Mouse (Mus musculus) embryonic facial prominence, embryonic 11.5 days (tissue): ENCODE measurements at regions not wholly inside any gene's neighbourhood (a gene's known extent, or its start where the extent isn't known, plus 50 kb on each side); places are given as distances from the start of the nearest gene placed in this dataset.
A peak's percentile ranks its signal among the peaks of the same experiment; 100 is the strongest.

Experiments used
- ATAC-seq: fragments of 200-750 bp; cut with Nextera tagmentation; replicated peaks from 2 replicates; pipeline ENCODE4 v1.8.0; 2017; ENCODE audit warnings: low read depth; ENCODE audit not compliant: insufficient number of reproducible peaks, low FRiP score, low TSS enrichment
- DNase-seq: peaks from one replicate; pipeline ENCODE4 v3.0.0-alpha.2; 2015; ENCODE audit warnings: low spot score
- H3K27ac ChIP-seq: fragments of 300-500 bp; sonication (generic); replicated peaks from 2 replicates; pipeline ENCODE4 v1.5.1; 2014; ENCODE audit warnings: mild to moderate bottlenecking, low read depth, low read length, control low read depth
- H3K27me3 ChIP-seq: fragments of 300-500 bp; sonication (generic); 2 replicates; pipeline ENCODE4 v1.6.1; 2014; ENCODE audit warnings: mild to moderate bottlenecking, low read length, moderate library complexity, mixed read lengths; ENCODE audit not compliant: control insufficient read depth, insufficient read depth
- H3K36me3 ChIP-seq: fragments of 300-500 bp; sonication (generic); replicated peaks from 2 replicates; pipeline ENCODE4 v1.6.1; 2014; ENCODE audit warnings: low read depth, mild to moderate bottlenecking, low read length, moderate library complexity, mixed read lengths; ENCODE audit not compliant: control insufficient read depth, insufficient read depth
- H3K4me1 ChIP-seq: fragments of 300-500 bp; sonication (generic); 2 replicates; pipeline ENCODE4 v1.6.1; 2014; ENCODE audit warnings: low read length, mixed read lengths; ENCODE audit not compliant: control insufficient read depth, insufficient read depth
- H3K4me2 ChIP-seq: fragments of 300-500 bp; sonication (generic); 2 replicates; pipeline ENCODE4 v1.6.1; 2014; ENCODE audit warnings: low read depth, mild to moderate bottlenecking, control low read depth, low read length, moderate library complexity
- H3K4me3 ChIP-seq: fragments of 300-500 bp; sonication (generic); 2 replicates; pipeline ENCODE4 v1.5.1; 2014; ENCODE audit warnings: low read depth, low read length, control low read depth
- H3K9ac ChIP-seq: fragments of 300-500 bp; sonication (generic); replicated peaks from 2 replicates; pipeline ENCODE4 v1.6.1; 2014; ENCODE audit warnings: mild to moderate bottlenecking, control low read depth, low read length
- H3K9me3 ChIP-seq: fragments of 300-500 bp; sonication (generic); replicated peaks from 2 replicates; pipeline ENCODE4 v1.6.1; 2016; ENCODE audit warnings: mild to moderate bottlenecking, low read length, inconsistent platforms, mixed read lengths; ENCODE audit not compliant: control insufficient read depth
- WGBS: fragments of 180-500 bp; shearing (Covaris S2); extraction: QIAGEN DNeasy Blood & Tissue Kit; methylation state at CpG from one replicate; pipeline ENCODE4 v1.1.7; 2014; 5-methylcytosine and 5-hydroxymethylcytosine counted together

GRCm38 (mm10) chr11:84604781-84605180 is 79.4 kb upstream of the Lhx1 start:
- Histone ChIP-seq H3K4me3 (no peak overlapping the region), H3K4me1 (no peaks in the 10 kb centered on the region), H3K27me3 (no peaks in the 10 kb centered on the region), H3K36me3 (no peaks in the 10 kb centered on the region), H3K9ac (no peak overlapping the region), H3K4me2 (no peak overlapping the region), H3K27ac (no peak overlapping the region), H3K9me3 (no peaks in the 10 kb centered on the region)
- ATAC-seq, result no peak
- whole genome bisulfite sequencing, result 1% methylated on average over 6 of the region's 6 CpGs
- peak; percentile 11 for DNase-seq

- Histone ChIP-seq H3K4me2 (no peak overlapping the region), H3K4me1 (no peaks in the 10 kb centered on the region), H3K27me3 (no peaks in the 10 kb centered on the region), H3K4me3 (no peak overlapping the region), H3K36me3 (no peaks in the 10 kb centered on the region), H3K27ac (no peak overlapping the region), H3K9me3 (no peaks in the 10 kb centered on the region), H3K9ac (no peak overlapping the region)
- WGBS, result 43% methylated on average over 15 of the region's 15 CpGs
- DNase-seq (no peak), ATAC-seq (no peak)
These were observed 74.0 kb upstream of the Lhx1 start for GRCm38 (mm10) chr11:84599267-84599841.

- no peaks in the 10 kb centered on the region for H3K4me1 ChIP-seq
- no peaks in the 10 kb centered on the region for H3K27me3 ChIP-seq
- no peak overlapping the region for H3K27ac ChIP-seq
- no peak for ATAC-seq
- no peak for DNase-seq
- H3K4me2 ChIP-seq, result no peak overlapping the region
- no peak overlapping the region for H3K4me3 ChIP-seq
- no peak overlapping the region for H3K9ac ChIP-seq
- no peaks in the 10 kb centered on the region for H3K36me3 ChIP-seq
- no peaks in the 10 kb centered on the region for H3K9me3 ChIP-seq
- 76% methylated on average over 9 of the region's 9 CpGs for WGBS
These were observed 72.4 kb upstream of the Lhx1 start for GRCm38 (mm10) chr11:84597572-84598295.

GRCm38 (mm10) chr11:84592715-84593339 is 67.5 kb upstream of the Lhx1 start:
- H3K4me2 ChIP-seq, result no peak overlapping the region
- no peaks in the 10 kb centered on the region for H3K9me3 ChIP-seq
- ATAC-seq (no peak), DNase-seq (no peak)
- no peak overlapping the region for H3K9ac ChIP-seq
- no peak overlapping the region for H3K27ac ChIP-seq
- H3K27me3 ChIP-seq, result no peaks in the 10 kb centered on the region
- no peaks in the 10 kb centered on the region for H3K4me1 ChIP-seq
- no peak overlapping the region for H3K4me3 ChIP-seq
- H3K36me3 ChIP-seq, result no peaks in the 10 kb centered on the region
- 32% methylated on average over 6 of the region's 6 CpGs for WGBS

DNA sequence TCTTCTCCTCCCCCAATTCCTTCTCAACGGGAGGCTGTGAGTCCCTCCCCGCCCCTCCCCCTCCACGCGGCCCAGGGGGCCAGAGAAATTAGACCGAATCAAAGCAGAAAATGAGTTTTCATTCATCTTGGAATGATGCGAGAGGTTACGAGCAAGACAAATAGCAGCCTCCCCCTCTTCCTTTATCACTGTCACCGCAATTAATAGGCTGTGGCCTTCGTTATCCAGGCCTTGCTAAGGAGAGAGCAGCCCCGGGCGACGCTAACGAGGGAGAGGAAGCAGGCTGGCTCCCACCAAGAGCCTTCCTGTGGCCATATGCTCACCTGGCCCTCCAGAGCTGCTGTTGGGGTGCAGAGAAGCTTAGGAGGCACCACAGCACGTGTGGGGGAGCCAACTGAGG is 61.8 kb upstream of the Lhx1 start:
- no peaks in the 10 kb centered on the region for H3K27me3 ChIP-seq
- no peak overlapping the region for H3K4me3 ChIP-seq
- no peak overlapping the region for H3K4me2 ChIP-seq
- ATAC-seq, result no peak
- WGBS, result 25% methylated on average over 14 of the region's 14 CpGs
- DNase-seq, result no peak
- H3K36me3 ChIP-seq, result no peaks in the 10 kb centered on the region
- H3K9ac ChIP-seq, result no peak overlapping the region
- no peaks in the 10 kb centered on the region for H3K9me3 ChIP-seq
- H3K27ac ChIP-seq, result no peak overlapping the region
- no peaks in the 10 kb centered on the region for H3K4me1 ChIP-seq

DNA sequence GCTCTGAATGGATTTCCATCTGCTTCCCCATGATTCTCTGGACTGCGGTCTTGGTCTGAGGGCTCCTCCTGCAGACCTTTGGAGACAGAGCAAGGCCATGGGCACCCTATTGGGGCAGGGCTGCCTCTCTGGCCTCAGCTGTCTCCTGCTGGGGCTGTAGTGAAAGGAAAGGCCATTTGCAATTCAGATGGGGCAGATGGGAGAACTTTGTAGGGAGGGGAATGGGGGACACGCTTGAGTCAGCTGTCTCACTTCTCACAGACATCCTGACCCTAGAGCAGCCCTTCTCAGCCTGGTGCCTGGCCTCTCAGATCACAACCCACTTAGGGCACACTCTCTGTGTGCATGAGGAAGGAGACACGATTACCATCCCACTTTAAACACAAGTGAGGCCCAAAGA is 60.3 kb upstream of the Lhx1 start:
- H3K9me3 ChIP-seq, result no peaks in the 10 kb centered on the region
- H3K27ac ChIP-seq, result no peak overlapping the region
- H3K4me2 ChIP-seq, result no peak overlapping the region
- no peaks in the 10 kb centered on the region for H3K36me3 ChIP-seq
- ATAC-seq (no peak; the same call in 1 of the 2 replicates), DNase-seq (no peak)
- H3K9ac ChIP-seq, result no peak overlapping the region
- no peaks in the 10 kb centered on the region for H3K27me3 ChIP-seq
- 20% methylated on average over 3 of the region's 3 CpGs for WGBS
- no peaks in the 10 kb centered on the region for H3K4me1 ChIP-seq
- H3K4me3 ChIP-seq, result no peak overlapping the region

DNA sequence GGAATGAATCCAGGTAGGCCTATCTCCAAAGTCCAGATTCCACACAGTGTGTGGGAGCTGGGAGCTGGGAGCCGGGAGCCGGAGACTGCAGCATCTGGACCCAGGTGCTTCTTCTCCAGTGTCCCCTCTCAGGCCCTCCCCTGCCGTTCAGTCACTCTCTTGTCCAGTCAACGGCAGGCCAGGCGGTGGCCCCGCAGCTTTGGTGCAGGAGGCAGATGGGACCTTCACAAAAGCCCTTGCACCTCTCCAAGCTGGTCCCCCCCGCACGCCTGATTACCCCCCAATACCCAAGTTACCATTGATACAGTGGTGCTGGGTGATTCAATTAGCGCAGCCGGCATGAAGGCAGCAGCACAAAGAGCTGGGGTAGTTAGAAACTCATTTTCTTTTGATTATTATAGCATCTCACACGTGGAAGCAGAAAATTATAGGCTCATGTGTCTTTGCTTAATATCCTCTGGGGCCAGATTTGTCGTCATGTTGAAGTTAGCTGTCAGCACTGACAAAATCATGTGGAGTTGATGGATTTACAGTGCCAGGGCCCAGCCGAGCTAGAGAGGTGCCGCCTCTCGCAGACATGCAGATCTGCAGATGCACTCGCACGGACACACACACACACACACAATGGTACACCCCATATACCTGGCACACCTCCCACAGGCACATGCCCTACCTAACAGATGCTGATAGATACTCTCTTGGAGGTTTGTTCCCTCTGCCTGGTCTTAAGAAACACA is 53.6 kb upstream of the Lhx1 start:
- H3K4me2 ChIP-seq, result no peak overlapping the region
- no peak for DNase-seq
- no peak overlapping the region for H3K4me3 ChIP-seq
- no peak overlapping the region for H3K9ac ChIP-seq
- H3K27ac ChIP-seq, result no peak overlapping the region
- ATAC-seq, result no peak
- no peaks in the 10 kb centered on the region for H3K4me1 ChIP-seq
- 0 out of 2 replicates have a peak, but pooled peaks cover 2% of the 10 kb centered on the region for H3K27me3 ChIP-seq
- H3K36me3 ChIP-seq, result no peaks in the 10 kb centered on the region
- WGBS, result 62% methylated on average over 17 of the region's 17 CpGs
- no peaks in the 10 kb centered on the region for H3K9me3 ChIP-seq
